Mouse (Mus musculus) myocyte (in vitro differentiated cells): Measurements from ENCODE around the gene E130116L18Rik.

Experiments used
- MYOD1 ChIP-seq, 3 experiments: IDR thresholded peaks; one replicate each; pipeline ENCODE4 v1.6.1; 2011; ENCODE audit warnings: control low read depth in 2 of 3, low read depth in 2 of 3, mild to moderate bottlenecking in 2 of 3, moderate library complexity in 1 of 3; ENCODE audit not compliant: insufficient read length in 2 of 3, control insufficient read depth in 1 of 3
- POLR2A ChIP-seq: IDR thresholded peaks from one replicate; pipeline ENCODE4 v1.6.1; 2011; ENCODE audit warnings: low read depth, mild to moderate bottlenecking, control low read depth, moderate library complexity; ENCODE audit not compliant: insufficient read length
- TCF3 ChIP-seq: IDR thresholded peaks from one replicate; pipeline ENCODE4 v1.6.1; 2011; ENCODE audit warnings: low read depth, control low read depth; ENCODE audit not compliant: insufficient read length

DNA sequence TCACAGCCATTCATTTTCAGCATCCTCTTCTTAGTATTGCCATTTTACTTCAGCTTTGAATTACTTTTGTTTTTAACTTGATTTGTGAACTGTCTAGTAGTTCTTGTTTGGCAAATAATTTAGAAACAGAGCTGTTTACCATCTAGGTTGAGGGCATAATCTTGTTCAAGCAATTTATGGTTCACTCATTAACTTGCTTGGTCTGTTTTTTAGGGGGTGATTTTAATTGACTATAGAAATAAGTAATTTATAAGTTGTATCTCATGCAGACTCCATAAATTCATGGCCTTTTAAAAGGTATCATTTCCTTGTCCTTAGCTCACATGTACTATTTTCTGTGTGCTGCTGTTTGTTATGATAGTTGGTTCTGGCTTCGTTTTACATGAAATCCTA is 23.5 kb upstream of the E130116L18Rik start:
- no peak for TF ChIP-seq POLR2A
- TF ChIP-seq TCF3 = no peak
- no peak for TF ChIP-seq MYOD1 (IDR thresholded peaks at IDR 0.05; ENCODE audit: control insufficient read depth in 1 of 3, insufficient read length in 2 of 3, low read depth in 2 of 3)
